Comparison of ENCODE assay signal across 15 mouse cellular contexts in the genomic region with DNA sequence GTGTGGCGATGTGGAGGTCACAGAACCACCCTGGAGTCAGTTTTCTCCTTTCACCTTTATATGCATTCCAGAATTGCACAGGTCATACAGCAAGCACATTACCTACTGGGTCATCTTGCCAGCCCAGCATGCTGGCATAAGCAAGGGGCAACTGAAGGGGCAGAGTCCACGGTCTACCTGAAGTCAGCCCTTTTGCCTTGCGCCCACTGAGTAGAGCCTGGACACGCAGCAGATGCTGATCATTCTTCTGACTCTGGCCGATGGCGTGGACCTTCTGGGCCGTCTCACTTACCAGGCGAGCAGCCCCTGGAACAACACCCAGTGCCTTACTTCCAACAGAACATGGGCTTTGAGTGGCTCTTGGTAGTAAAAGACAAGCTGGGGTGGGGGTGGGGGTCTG. TPM values are rescaled to one million over a fixed set of nuclear protein-coding genes. Genes with fewer than 3 reads are reported as not detected.
DNase-seq lines count a peak whose midpoint lies in the region; ATAC-seq and TF ChIP-seq lines count a peak whose summit lies in the region.
"Had no signal": no experiment of that assay in that cellular context is flagged by ENCODE, and none has a peak within 500 bp of the region (broad histone marks: within the 10 kb centered on the region; RNA-seq: fewer than 3 reads in every experiment).

No protein-coding gene starts in this region.

- ATAC-seq in heart, embryonic 14.5 days (ENCODE audit: insufficient number of reproducible peaks, insufficient read depth, low FRiP score, low read depth), result no peak
- ATAC-seq in heart, embryonic 11.5 days (replicated peaks; ENCODE audit: insufficient number of reproducible peaks, low FRiP score, low TSS enrichment), result no peak
- no peak for ATAC-seq in midbrain, embryonic 11.5 days (ENCODE audit: low FRiP score)
- ATAC-seq in midbrain, postnatal 0 days (ENCODE audit: low FRiP score), result no peak
- ATAC-seq in kidney, embryonic 15.5 days (replicated peaks; ENCODE audit: low FRiP score), result no peak
- ATAC-seq in stomach, embryonic 14.5 days (ENCODE audit: insufficient number of reproducible peaks, insufficient read depth, low FRiP score, low read depth), result no peak

- H3K9ac ChIP-seq in heart, embryonic 14.5 days (ENCODE audit: low read length), result peak overlapping the region; percentile 82
- H3K9ac ChIP-seq in heart, embryonic 11.5 days (ENCODE audit: low read depth, low read length), result no peak overlapping the region; the same call in 1 of the 2 replicates
- no peak overlapping the region for H3K9ac ChIP-seq in midbrain, embryonic 11.5 days (ENCODE audit: low read length)
- H3K9ac ChIP-seq in midbrain, postnatal 0 days (replicated peaks; ENCODE audit: low read length, poor library complexity, severe bottlenecking), result no peak overlapping the region
- no peak overlapping the region for H3K9ac ChIP-seq in kidney, embryonic 15.5 days
- H3K9ac ChIP-seq in stomach, embryonic 14.5 days (replicated peaks; ENCODE audit: low read depth, low read length), result no peak overlapping the region

- no peak for DNase-seq in midbrain, embryonic 11.5 days (ENCODE audit: low spot score, missing footprints)
- DNase-seq in midbrain, postnatal 0 days (ENCODE audit: low spot score), result no peak
- DNase-seq in cerebellum, adult 11-12 months, result no peak
- no peak for DNase-seq in frontal cortex, postnatal 25 days (ENCODE audit: low spot score in 2 of 2)
- DNase-seq: adrenal gland, postnatal 36 days; cerebellum, postnatal 10 days; lung, postnatal 14 days; thymus, postnatal 14 days had no signal

- no peaks in the 10 kb centered on the region for H3K9me3 ChIP-seq in heart, embryonic 14.5 days (ENCODE audit: control insufficient read depth, low read length)
- H3K9me3 ChIP-seq in heart, embryonic 11.5 days (replicated peaks; ENCODE audit: control insufficient read depth, low read length), result no peaks in the 10 kb centered on the region
- H3K9me3 ChIP-seq in midbrain, embryonic 11.5 days (ENCODE audit: control insufficient read depth, low read length), result no peaks in the 10 kb centered on the region
- no peaks in the 10 kb centered on the region for H3K9me3 ChIP-seq in midbrain, postnatal 0 days (ENCODE audit: low read length)
- H3K9me3 ChIP-seq in kidney, embryonic 15.5 days (replicated peaks), result no peaks in the 10 kb centered on the region
- no peaks in the 10 kb centered on the region for H3K9me3 ChIP-seq in stomach, embryonic 14.5 days (ENCODE audit: control insufficient read depth, low read depth, low read length)

- H3K36me3 ChIP-seq in heart, embryonic 14.5 days (ENCODE audit: control insufficient read depth, insufficient read depth, low read length), result peaks cover 25% of the 10 kb centered on the region
- H3K36me3 ChIP-seq in heart, embryonic 11.5 days (ENCODE audit: control insufficient read depth, insufficient read depth, low read length), result 0 out of 2 replicates have a peak, but pooled peaks cover 2% of the 10 kb centered on the region
- no peaks in the 10 kb centered on the region for H3K36me3 ChIP-seq in midbrain, embryonic 11.5 days (ENCODE audit: control insufficient read depth, insufficient read depth, low read length)
- peaks cover 3% of the 10 kb centered on the region; the same call in 1 of the 2 replicates for H3K36me3 ChIP-seq in midbrain, postnatal 0 days (ENCODE audit: insufficient read depth, low read length)
- H3K36me3 ChIP-seq in kidney, embryonic 15.5 days, result peaks cover 21% of the 10 kb centered on the region
- peaks cover 19% of the 10 kb centered on the region for H3K36me3 ChIP-seq in stomach, embryonic 14.5 days (ENCODE audit: control insufficient read depth, insufficient read depth, low read length)

- H3K4me1 ChIP-seq in heart, embryonic 14.5 days (ENCODE audit: control insufficient read depth in 2 of 2, insufficient read depth in 2 of 2, low read length in 2 of 2), result peaks cover 22 to 52% of the 10 kb centered on the region in 2 experiments
- H3K4me1 ChIP-seq in heart, embryonic 11.5 days (ENCODE audit: control insufficient read depth, insufficient read depth, low read length), result peaks cover 36% of the 10 kb centered on the region
- H3K4me1 ChIP-seq in midbrain, embryonic 11.5 days (ENCODE audit: control insufficient read depth, insufficient read depth, low read length), result peaks cover 30% of the 10 kb centered on the region
- H3K4me1 ChIP-seq in midbrain, postnatal 0 days (ENCODE audit: insufficient read depth, low read length), result 0 out of 2 replicates have a peak, but pooled peaks cover 6% of the 10 kb centered on the region
- peaks cover 50% of the 10 kb centered on the region for H3K4me1 ChIP-seq in kidney, embryonic 15.5 days
- peaks cover 32% of the 10 kb centered on the region for H3K4me1 ChIP-seq in stomach, embryonic 14.5 days (ENCODE audit: control insufficient read depth, insufficient read depth, low read length)

- H3K27ac ChIP-seq in heart, embryonic 14.5 days (replicated peaks in 1 of 2; ENCODE audit: control insufficient read depth in 1 of 2, insufficient read depth in 1 of 2, low read depth in 2 of 2, low read length in 2 of 2), result no peak overlapping the region
- no peak overlapping the region for H3K27ac ChIP-seq in heart, embryonic 11.5 days (ENCODE audit: low read depth, low read length)
- H3K27ac ChIP-seq in midbrain, embryonic 11.5 days (ENCODE audit: low read depth, low read length), result no peak overlapping the region
- no peak overlapping the region for H3K27ac ChIP-seq in midbrain, postnatal 0 days (ENCODE audit: low read depth, low read length)
- no peak overlapping the region for H3K27ac ChIP-seq in kidney, embryonic 15.5 days
- no peak overlapping the region for H3K27ac ChIP-seq in stomach, embryonic 14.5 days (ENCODE audit: low read length)

- peak overlapping the region; percentile 84 for H3K4me2 ChIP-seq in heart, embryonic 14.5 days (ENCODE audit: low read length)
- H3K4me2 ChIP-seq in heart, embryonic 11.5 days, result no peak overlapping the region; the same call in 1 of the 2 replicates
- peak overlapping the region; percentile 75; the same call in 1 of the 2 replicates for H3K4me2 ChIP-seq in midbrain, embryonic 11.5 days
- no peak overlapping the region for H3K4me2 ChIP-seq in midbrain, postnatal 0 days (ENCODE audit: low read depth, low read length, poor library complexity, severe bottlenecking)
- peak overlapping the region; percentile 84; the same call in 1 of the 2 replicates for H3K4me2 ChIP-seq in kidney, embryonic 15.5 days
- H3K4me2 ChIP-seq in stomach, embryonic 14.5 days (replicated peaks; ENCODE audit: low read depth, low read length), result no peak overlapping the region

- H3K4me3 ChIP-seq in heart, embryonic 14.5 days (ENCODE audit: control insufficient read depth in 1 of 2, insufficient read depth in 1 of 2, low read depth in 1 of 2, low read length in 2 of 2), result no peak overlapping the region
- H3K4me3 ChIP-seq in heart, embryonic 11.5 days (ENCODE audit: low read depth, low read length), result no peak overlapping the region
- no peak overlapping the region for H3K4me3 ChIP-seq in midbrain, embryonic 11.5 days (ENCODE audit: low read depth, low read length)
- H3K4me3 ChIP-seq in midbrain, postnatal 0 days (ENCODE audit: low read depth, low read length), result no peak overlapping the region
- no peak overlapping the region for H3K4me3 ChIP-seq in kidney, embryonic 15.5 days (replicated peaks)
- peak overlapping the region; percentile 49; the same call in 1 of the 2 replicates for H3K4me3 ChIP-seq in stomach, embryonic 14.5 days (ENCODE audit: low read depth, low read length)

- H3K27me3 ChIP-seq in heart, embryonic 14.5 days (ENCODE audit: control insufficient read depth, insufficient read depth, low read length), result no peaks in the 10 kb centered on the region
- no peaks in the 10 kb centered on the region for H3K27me3 ChIP-seq in heart, embryonic 11.5 days (ENCODE audit: control insufficient read depth, insufficient read depth, low read length)
- no peaks in the 10 kb centered on the region for H3K27me3 ChIP-seq in midbrain, embryonic 11.5 days (ENCODE audit: control insufficient read depth, insufficient read depth, low read length)
- no peaks in the 10 kb centered on the region for H3K27me3 ChIP-seq in midbrain, postnatal 0 days (ENCODE audit: insufficient read depth, low read length)
- H3K27me3 ChIP-seq in kidney, embryonic 15.5 days, result no peaks in the 10 kb centered on the region
- no peaks in the 10 kb centered on the region for H3K27me3 ChIP-seq in stomach, embryonic 14.5 days (ENCODE audit: control insufficient read depth, insufficient read depth, low read length)

- no peak for TF ChIP-seq CTCF in midbrain, postnatal 0 days (IDR thresholded peaks at IDR 0.05)

- WGBS in heart, embryonic 14.5 days, result 81% methylated on average over 8 of the region's 8 CpGs
- 91% methylated on average over 8 of the region's 8 CpGs for WGBS in heart, embryonic 11.5 days (ENCODE audit: insufficient replicate concordance)
- WGBS in midbrain, embryonic 11.5 days, result 94% methylated on average over 8 of the region's 8 CpGs
- WGBS in midbrain, postnatal 0 days, result 96% methylated on average over 8 of the region's 8 CpGs
- WGBS in kidney, embryonic 15.5 days, result 84% methylated on average over 8 of the region's 8 CpGs
- WGBS in stomach, embryonic 14.5 days, result 90% methylated on average over 8 of the region's 8 CpGs

RNA-seq across cellular contexts. Expression of a gene that starts 2.1 kb away (rescaled TPM):
- 28.7 and 31.0 TPM in 2 replicates for polyA plus RNA-seq in heart, embryonic 14.5 days (2014; fragmentation: Nextera tagmentation; extraction: Ambion mirVana)
- polyA plus RNA-seq in heart, embryonic 11.5 days (2014; fragmentation: Nextera tagmentation; extraction: Ambion mirVana), result 34.2 and 35.7 TPM in 2 replicates
- 32.4 and 40.2 TPM in 2 replicates for polyA plus RNA-seq in midbrain, embryonic 11.5 days (2014; fragmentation: Nextera tagmentation; extraction: Ambion mirVana)
- total RNA-seq in midbrain, postnatal 0 days (2014; rRNA removed), result 1.3 and 16.1 TPM in 2 replicates
- polyA plus RNA-seq in midbrain, postnatal 0 days (2015; fragmentation: Nextera tagmentation; extraction: Ambion mirVana), result 2.3 and 2.8 TPM in 2 replicates
- 40.8 and 45.3 TPM in 2 replicates for polyA plus RNA-seq in kidney, embryonic 15.5 days (2015; fragmentation: Nextera tagmentation; extraction: Ambion mirVana)
- polyA plus RNA-seq in stomach, embryonic 14.5 days (2014; fragmentation: Nextera tagmentation; extraction: Ambion mirVana), result 43.5 and 46.8 TPM in 2 replicates

RNA-seq across cellular contexts. Expression of a gene that starts 4.7 kb away (rescaled TPM):
- 76.5 and 85.8 TPM in 2 replicates for polyA plus RNA-seq in heart, embryonic 14.5 days (2014; fragmentation: Nextera tagmentation; extraction: Ambion mirVana)
- 73.6 and 75.8 TPM in 2 replicates for polyA plus RNA-seq in heart, embryonic 11.5 days (2014; fragmentation: Nextera tagmentation; extraction: Ambion mirVana)
- 45.8 and 48.8 TPM in 2 replicates for polyA plus RNA-seq in midbrain, embryonic 11.5 days (2014; fragmentation: Nextera tagmentation; extraction: Ambion mirVana)
- 74.0 and 77.4 TPM in 2 replicates for total RNA-seq in midbrain, postnatal 0 days (2014; rRNA removed)
- polyA plus RNA-seq in midbrain, postnatal 0 days (2015; fragmentation: Nextera tagmentation; extraction: Ambion mirVana), result 107 and 120 TPM in 2 replicates
- polyA plus RNA-seq in kidney, embryonic 15.5 days (2015; fragmentation: Nextera tagmentation; extraction: Ambion mirVana), result 69.5 and 72.2 TPM in 2 replicates
- polyA plus RNA-seq in stomach, embryonic 14.5 days (2014; fragmentation: Nextera tagmentation; extraction: Ambion mirVana), result 130 and 132 TPM in 2 replicates

RNA-seq across cellular contexts. Expression of a gene that starts 9.4 kb away (rescaled TPM):
- 2.1 and 2.4 TPM in 2 replicates for polyA plus RNA-seq in heart, embryonic 14.5 days (2014; fragmentation: Nextera tagmentation; extraction: Ambion mirVana)
- polyA plus RNA-seq in heart, embryonic 11.5 days (2014; fragmentation: Nextera tagmentation; extraction: Ambion mirVana), result 1.7 and 3.2 TPM in 2 replicates
- 0.07 TPM in 1 of 2 replicates, not detected in the other for polyA plus RNA-seq in midbrain, embryonic 11.5 days (2014; fragmentation: Nextera tagmentation; extraction: Ambion mirVana)
- 0.05 and 0.52 TPM in 2 replicates for total RNA-seq in midbrain, postnatal 0 days (2014; rRNA removed)
- 0.69 and 1.1 TPM in 2 replicates for polyA plus RNA-seq in midbrain, postnatal 0 days (2015; fragmentation: Nextera tagmentation; extraction: Ambion mirVana)
- polyA plus RNA-seq in kidney, embryonic 15.5 days (2015; fragmentation: Nextera tagmentation; extraction: Ambion mirVana), result 1.7 and 2.1 TPM in 2 replicates
- 2.8 and 5.8 TPM in 2 replicates for polyA plus RNA-seq in stomach, embryonic 14.5 days (2014; fragmentation: Nextera tagmentation; extraction: Ambion mirVana)
- polyA plus RNA-seq: neural tube, embryonic 14.5 days had no signal

RNA-seq across cellular contexts. Expression of a gene that starts 13.9 kb away (rescaled TPM):
- polyA plus RNA-seq in heart, embryonic 14.5 days (2014; fragmentation: Nextera tagmentation; extraction: Ambion mirVana), result not detected in 2 replicates
- polyA plus RNA-seq in heart, embryonic 11.5 days (2014; fragmentation: Nextera tagmentation; extraction: Ambion mirVana), result not detected in 2 replicates
- polyA plus RNA-seq in midbrain, embryonic 11.5 days (2014; fragmentation: Nextera tagmentation; extraction: Ambion mirVana), result not detected in 2 replicates
- total RNA-seq in midbrain, postnatal 0 days (2014; rRNA removed), result not detected in 2 replicates
- not detected in 2 replicates for polyA plus RNA-seq in midbrain, postnatal 0 days (2015; fragmentation: Nextera tagmentation; extraction: Ambion mirVana)
- not detected in 2 replicates for polyA plus RNA-seq in kidney, embryonic 15.5 days (2015; fragmentation: Nextera tagmentation; extraction: Ambion mirVana)
- polyA plus RNA-seq in stomach, embryonic 14.5 days (2014; fragmentation: Nextera tagmentation; extraction: Ambion mirVana), result not detected in 2 replicates
- total RNA-seq: adrenal gland, postnatal 36 days; hematopoietic stem cell, adult 5-6 weeks; layer of hippocampus, postnatal 10 days had no signal
- polyA plus RNA-seq: neural tube, embryonic 14.5 days had no signal

RNA-seq across cellular contexts. Expression of a gene that starts 26.2 kb away (rescaled TPM):
- 142 and 159 TPM in 2 replicates for polyA plus RNA-seq in heart, embryonic 14.5 days (2014; fragmentation: Nextera tagmentation; extraction: Ambion mirVana)
- 155 and 162 TPM in 2 replicates for polyA plus RNA-seq in heart, embryonic 11.5 days (2014; fragmentation: Nextera tagmentation; extraction: Ambion mirVana)
- 44.0 and 51.8 TPM in 2 replicates for polyA plus RNA-seq in midbrain, embryonic 11.5 days (2014; fragmentation: Nextera tagmentation; extraction: Ambion mirVana)
- total RNA-seq in midbrain, postnatal 0 days (2014; rRNA removed), result 1.5 and 3.1 TPM in 2 replicates
- polyA plus RNA-seq in midbrain, postnatal 0 days (2015; fragmentation: Nextera tagmentation; extraction: Ambion mirVana), result 6.2 and 6.6 TPM in 2 replicates
- polyA plus RNA-seq in kidney, embryonic 15.5 days (2015; fragmentation: Nextera tagmentation; extraction: Ambion mirVana), result 248 and 303 TPM in 2 replicates
- polyA plus RNA-seq in stomach, embryonic 14.5 days (2014; fragmentation: Nextera tagmentation; extraction: Ambion mirVana), result 790 and 843 TPM in 2 replicates

Comparison
In these comparisons a context has a peak if more than half of its experiments do, and no peak if none do; other contexts are left out.
1. H3K4me2 ChIP-seq: peak in heart, embryonic 14.5 days (single experiment), midbrain, embryonic 11.5 days (single experiment) and kidney, embryonic 15.5 days (single experiment); none in heart, embryonic 11.5 days (single experiment), midbrain, postnatal 0 days (single experiment) and stomach, embryonic 14.5 days (single experiment).